Mouse (Mus musculus) kidney, embryonic 16.5 days (tissue): Measurements from ENCODE around the gene Fnip2. TPM values are rescaled to one million over a fixed set of nuclear protein-coding genes. Genes with fewer than 3 reads are reported as not detected.
"Not testable (repeated sequence)": the region's sequence is repeated elsewhere in the genome, so short reads cannot be mapped to it uniquely, and the experiment has no call there.

Experiments
- ATAC-seq: fragments of 200-750 bp; cut with Nextera tagmentation; 2 replicates; pipeline ENCODE4 v1.8.0; 2017; ENCODE audit warnings: moderate TSS enrichment; ENCODE audit not compliant: low FRiP score, low TSS enrichment
- H3K27ac ChIP-seq: fragments of 300-500 bp; sonication (generic); 2 replicates; pipeline ENCODE4 v1.5.1; 2014; ENCODE audit warnings: low read length
- H3K27me3 ChIP-seq: fragments of 300-500 bp; sonication (generic); 2 replicates; pipeline ENCODE4 v1.6.1; 2014; ENCODE audit warnings: low read length, control low read depth, mixed read lengths; ENCODE audit not compliant: insufficient read depth
- H3K36me3 ChIP-seq: fragments of 300-500 bp; sonication (generic); 2 replicates; pipeline ENCODE4 v1.6.1; 2014; ENCODE audit warnings: low read length, control low read depth, mixed read lengths; ENCODE audit not compliant: insufficient read depth
- H3K4me1 ChIP-seq: fragments of 300-500 bp; sonication (generic); 2 replicates; pipeline ENCODE4 v1.6.1; 2014; ENCODE audit warnings: low read length, control low read depth, mixed read lengths; ENCODE audit not compliant: insufficient read depth
- H3K4me2 ChIP-seq: fragments of 300-500 bp; sonication (generic); replicated peaks from 2 replicates; pipeline ENCODE4 v1.6.1; 2014; ENCODE audit warnings: low read depth, low read length
- H3K4me3 ChIP-seq: fragments of 300-500 bp; sonication (generic); 2 replicates; pipeline ENCODE4 v1.5.1; 2014; ENCODE audit warnings: mild to moderate bottlenecking, low read length
- H3K9ac ChIP-seq: fragments of 300-500 bp; sonication (generic); replicated peaks from 2 replicates; pipeline ENCODE4 v1.6.1; 2014; ENCODE audit warnings: low read length
- H3K9me3 ChIP-seq: fragments of 300-500 bp; sonication (generic); 2 replicates; pipeline ENCODE4 v1.6.1; 2016; ENCODE audit warnings: low read length, control low read depth
- WGBS: fragments of 180-500 bp; shearing (Covaris S2); extraction: QIAGEN DNeasy Blood & Tissue Kit; methylation state at CpG from one replicate; pipeline ENCODE4 v1.1.7; 2014; 5-methylcytosine and 5-hydroxymethylcytosine counted together
- polyA plus RNA-seq: library from polyadenylated mRNA; unstranded; fragments of >200 nt; fragmentation: Nextera tagmentation; extraction: Ambion mirVana; gene quantifications from 2 replicates; pipeline ENCODE4 v1.2.1, GENCODE M21; 2015

The Fnip2 gene
- polyA plus RNA-seq, 1 experiment from 2014 or later, result 3.2 TPM

DNA sequence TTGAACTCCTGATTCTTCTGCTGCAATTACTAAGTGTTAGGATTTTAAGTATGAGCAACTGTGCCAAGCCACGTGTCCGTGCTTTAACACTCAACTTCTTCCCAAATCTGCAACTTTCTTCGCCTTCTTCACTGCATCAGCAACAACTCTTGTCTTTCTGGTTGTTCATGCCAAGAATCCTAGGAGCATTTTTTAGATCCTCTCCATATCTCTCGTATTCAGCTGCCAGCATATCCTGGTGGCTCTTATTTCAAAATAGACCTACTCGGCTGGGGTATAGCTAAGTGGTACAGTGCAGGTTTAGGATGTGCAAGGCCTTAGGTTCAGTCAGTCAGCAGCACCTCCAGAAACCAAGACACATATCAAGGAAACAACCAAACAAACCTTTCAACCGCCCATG lies 10.0 kb upstream of the Fnip2 start:
- Histone ChIP-seq H3K9me3 (no peaks in the 10 kb centered on the region), H3K4me3 (no peak overlapping the region), H3K27ac (no peak overlapping the region), H3K27me3 (no peaks in the 10 kb centered on the region), H3K36me3 (no peaks in the 10 kb centered on the region), H3K4me2 (no peak overlapping the region), H3K4me1 (peaks cover 14% of the 10 kb centered on the region), H3K9ac (no peak overlapping the region)
- WGBS, result 88% methylated on average over 6 of the region's 6 CpGs
- no peak for ATAC-seq

DNA sequence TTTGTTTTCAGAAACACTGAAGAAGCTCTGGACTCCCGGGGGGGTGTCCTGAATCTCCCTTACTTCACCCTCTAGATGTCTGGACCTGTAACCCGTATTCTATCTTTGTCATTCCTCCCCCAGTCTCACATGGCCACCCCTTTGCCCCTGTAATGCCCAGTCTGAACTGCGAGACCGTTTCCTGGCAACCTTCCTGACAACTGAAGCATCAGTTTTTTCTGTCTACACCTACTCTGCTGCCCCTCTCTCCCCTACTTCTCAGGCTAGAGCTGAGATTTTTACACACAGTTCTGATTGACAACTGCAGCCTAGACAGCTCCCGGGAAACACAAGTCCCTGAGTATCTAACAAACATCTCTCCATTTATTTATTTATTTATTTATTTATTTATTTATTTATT lies 9.3 kb upstream of the Fnip2 start:
- no peak overlapping the region for H3K4me3 ChIP-seq
- peak overlapping the region; percentile 35 for H3K4me2 ChIP-seq
- no peaks in the 10 kb centered on the region for H3K36me3 ChIP-seq
- 12% methylated on average over 5 of the region's 5 CpGs for WGBS
- H3K4me1 ChIP-seq, result peaks cover 14% of the 10 kb centered on the region
- no peaks in the 10 kb centered on the region for H3K27me3 ChIP-seq
- H3K9me3 ChIP-seq, result no peaks in the 10 kb centered on the region
- H3K9ac ChIP-seq, result peak overlapping the region; percentile 31; the same call in 1 of the 2 replicates
- peak; percentile 72 for ATAC-seq
- 0 out of 2 replicates have a peak overlapping the region, but pooled peaks have one; percentile 18 for H3K27ac ChIP-seq

DNA sequence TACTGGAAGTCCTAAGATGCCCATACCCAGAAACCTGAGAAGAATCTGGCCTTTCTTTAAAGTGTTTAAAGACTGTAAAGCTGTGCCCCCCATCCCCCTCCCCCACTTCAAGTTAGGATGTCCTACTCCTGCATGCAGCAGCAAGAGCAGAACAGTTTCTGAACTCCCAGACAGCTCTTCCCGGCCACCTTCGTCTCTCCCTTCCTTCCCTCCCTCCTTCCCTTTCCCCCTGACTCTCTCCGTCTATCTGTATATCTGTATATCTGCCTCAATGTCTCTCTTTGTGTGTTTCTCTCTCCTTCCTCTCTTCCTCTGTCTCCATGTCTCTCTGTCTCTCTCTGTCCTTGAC lies 8.8 kb upstream of the Fnip2 start:
- Histone ChIP-seq H3K4me3 (peak overlapping the region; percentile 11; the same call in 1 of the 2 replicates), H3K4me1 (peaks cover 14% of the 10 kb centered on the region), H3K27me3 (no peaks in the 10 kb centered on the region), H3K36me3 (no peaks in the 10 kb centered on the region), H3K9ac (peak overlapping the region; percentile 31; the same call in 1 of the 2 replicates), H3K9me3 (no peaks in the 10 kb centered on the region), H3K27ac (0 out of 2 replicates have a peak overlapping the region, but pooled peaks have one; percentile 18), H3K4me2 (peak overlapping the region; percentile 35)
- WGBS, result 7% methylated on average over 3 of the region's 3 CpGs
- peak; percentile 39 for ATAC-seq

DNA sequence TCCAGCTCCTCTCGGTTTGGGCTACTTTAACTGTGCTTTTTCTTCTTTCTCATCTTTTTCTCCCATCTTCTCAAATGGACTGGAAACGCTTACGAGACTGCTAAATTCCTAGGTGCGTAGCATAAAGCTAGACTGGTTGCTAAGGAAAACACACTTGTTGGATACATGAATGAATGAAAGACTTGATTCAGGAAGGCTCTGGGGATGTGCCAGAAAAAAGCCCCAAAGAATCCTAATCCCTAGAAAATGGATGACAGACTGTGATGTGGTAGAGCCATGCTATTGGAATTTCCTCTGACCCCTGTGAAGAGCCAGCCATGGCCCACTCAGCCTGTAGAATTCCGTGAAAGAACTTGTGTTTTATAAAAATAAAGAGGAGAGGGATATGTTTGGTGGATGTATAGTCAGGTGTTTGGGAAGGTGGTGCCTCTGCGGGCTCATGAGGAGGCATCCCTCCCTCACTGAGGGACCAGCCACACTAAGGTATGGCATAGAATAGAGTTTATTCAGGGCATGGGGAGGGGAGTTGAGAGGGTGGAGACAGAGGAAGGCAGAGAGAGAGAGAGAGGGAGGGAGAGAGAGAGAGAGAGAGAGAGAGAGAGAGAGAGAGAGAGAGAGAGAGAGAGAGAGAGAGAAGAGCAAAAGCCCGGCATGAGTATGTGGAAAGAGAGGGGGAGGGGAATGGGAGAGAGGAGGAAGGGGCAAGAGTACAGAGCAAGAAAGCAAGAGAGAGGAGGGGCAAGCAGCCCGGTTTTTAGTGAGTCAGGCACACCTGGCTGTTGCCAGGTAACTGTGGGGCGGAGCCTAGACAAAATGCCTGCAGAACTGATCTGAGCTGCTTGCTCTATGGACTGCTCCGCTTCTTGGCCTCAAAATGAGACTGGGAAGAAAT lies 8.2 kb upstream of the Fnip2 start:
- H3K4me3 ChIP-seq, result peak overlapping the region; percentile 11; the same call in 1 of the 2 replicates
- peaks cover 14% of the 10 kb centered on the region for H3K4me1 ChIP-seq
- H3K27ac ChIP-seq, result no peak overlapping the region
- H3K4me2 ChIP-seq, result peak overlapping the region; percentile 35
- H3K9me3 ChIP-seq, result no peaks in the 10 kb centered on the region
- H3K9ac ChIP-seq, result no peak overlapping the region
- H3K36me3 ChIP-seq, result no peaks in the 10 kb centered on the region
- ATAC-seq, result peak; percentile 67
- 42% methylated on average over 10 of the region's 10 CpGs for WGBS
- H3K27me3 ChIP-seq, result no peaks in the 10 kb centered on the region

DNA sequence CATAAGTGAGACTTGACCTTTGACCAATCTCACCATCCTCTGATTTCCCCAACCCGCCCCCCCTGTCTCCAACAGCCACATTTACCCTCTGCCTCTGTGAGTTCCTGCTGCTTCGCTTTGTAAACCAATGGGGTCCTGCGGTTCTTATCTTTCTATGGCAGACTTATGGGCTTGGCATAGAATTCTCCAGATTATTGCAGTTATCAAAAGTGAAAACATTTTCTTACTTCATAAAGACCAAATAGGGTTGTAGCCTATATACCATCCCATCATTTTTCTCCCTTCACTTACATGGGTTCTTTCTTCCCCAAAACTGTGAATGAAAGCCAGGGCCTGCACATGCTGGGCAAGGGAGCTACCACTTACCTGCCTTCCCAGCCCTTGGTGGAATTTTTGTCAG lies 6.7 kb upstream of the Fnip2 start:
- no peaks in the 10 kb centered on the region for H3K36me3 ChIP-seq
- no peak overlapping the region for H3K27ac ChIP-seq
- no peak overlapping the region for H3K9ac ChIP-seq
- H3K4me1 ChIP-seq, result peaks cover 14% of the 10 kb centered on the region
- no peaks in the 10 kb centered on the region for H3K27me3 ChIP-seq
- ATAC-seq, result no peak
- WGBS, result 93% methylated on average over 3 of the region's 3 CpGs
- H3K9me3 ChIP-seq, result no peaks in the 10 kb centered on the region
- no peak overlapping the region for H3K4me2 ChIP-seq
- no peak overlapping the region for H3K4me3 ChIP-seq

DNA sequence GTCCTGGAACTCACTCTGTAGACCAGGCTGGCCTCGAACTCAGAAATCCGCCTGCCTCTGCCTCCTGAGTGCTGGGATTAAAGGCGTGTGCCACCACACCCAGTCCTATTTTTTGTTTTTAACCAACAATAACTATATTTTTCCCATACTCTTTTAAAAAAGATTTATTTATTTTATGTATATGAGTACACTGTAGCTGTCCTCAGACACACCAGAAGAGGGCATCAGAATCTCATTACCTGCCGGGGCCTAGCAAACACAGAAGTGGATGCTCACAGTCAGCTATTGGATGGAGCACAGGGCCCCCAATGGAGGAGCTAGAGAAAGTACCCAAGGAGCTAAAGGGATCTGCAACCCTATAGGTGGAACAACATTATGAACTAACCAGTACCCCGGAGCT lies 5.8 kb upstream of the Fnip2 start:
- H3K27me3 ChIP-seq, H3K36me3 ChIP-seq, H3K27ac ChIP-seq, H3K9me3 ChIP-seq, ATAC-seq, H3K4me2 ChIP-seq, H3K9ac ChIP-seq, H3K4me3 ChIP-seq: not testable (repeated sequence)
- H3K4me1 ChIP-seq, result peaks cover 14% of the 10 kb centered on the region
- 92% methylated on average over 5 of the region's 5 CpGs for WGBS

DNA sequence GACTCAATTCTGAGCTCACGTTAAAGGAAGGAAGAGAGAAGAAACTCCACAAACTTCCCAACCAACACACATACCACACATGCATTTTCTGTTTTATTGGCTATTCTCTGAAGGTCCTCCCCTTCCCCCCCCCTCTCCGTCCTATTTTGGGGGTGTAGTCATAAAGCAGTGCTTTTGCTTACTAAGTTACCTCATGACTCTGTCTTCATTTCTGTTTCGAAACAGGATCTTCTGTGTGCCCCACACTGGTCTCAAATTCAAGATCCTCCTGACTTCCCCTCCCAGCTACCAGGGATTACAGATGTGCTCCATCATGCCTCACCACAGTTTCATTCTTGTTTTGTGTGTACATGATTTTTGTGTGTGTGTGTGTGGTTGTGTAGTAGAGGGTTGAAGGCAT lies 4.8 kb upstream of the Fnip2 start:
- WGBS, result 59% methylated on average over 3 of the region's 3 CpGs
- no peak overlapping the region for H3K4me3 ChIP-seq
- ATAC-seq, result no peak
- no peak overlapping the region for H3K4me2 ChIP-seq
- no peaks in the 10 kb centered on the region for H3K36me3 ChIP-seq
- no peaks in the 10 kb centered on the region for H3K9me3 ChIP-seq
- H3K9ac ChIP-seq, result no peak overlapping the region
- peaks cover 10% of the 10 kb centered on the region; the same call in 1 of the 2 replicates for H3K4me1 ChIP-seq
- H3K27ac ChIP-seq, result no peak overlapping the region
- H3K27me3 ChIP-seq, result no peaks in the 10 kb centered on the region

DNA sequence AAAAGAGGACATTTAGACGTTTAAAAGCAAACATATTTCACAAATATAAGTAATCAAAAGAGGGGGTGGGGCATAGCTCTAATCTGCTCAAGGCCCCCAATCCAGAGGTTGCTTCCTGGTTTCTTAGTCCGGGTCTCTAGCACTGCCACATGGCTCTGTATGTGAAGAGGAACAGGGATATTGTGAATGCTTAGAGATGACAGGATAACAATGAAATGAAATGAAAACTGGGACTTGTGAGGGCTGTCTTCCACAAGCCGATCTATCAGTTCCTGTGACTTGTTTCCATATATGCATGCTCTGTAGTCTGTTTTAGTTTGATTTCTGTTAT lies 1.7 kb upstream of the Fnip2 start:
- no peak overlapping the region for H3K4me3 ChIP-seq
- no peak for ATAC-seq
- WGBS, result 84% methylated on average over 3 of the region's 3 CpGs

DNA sequence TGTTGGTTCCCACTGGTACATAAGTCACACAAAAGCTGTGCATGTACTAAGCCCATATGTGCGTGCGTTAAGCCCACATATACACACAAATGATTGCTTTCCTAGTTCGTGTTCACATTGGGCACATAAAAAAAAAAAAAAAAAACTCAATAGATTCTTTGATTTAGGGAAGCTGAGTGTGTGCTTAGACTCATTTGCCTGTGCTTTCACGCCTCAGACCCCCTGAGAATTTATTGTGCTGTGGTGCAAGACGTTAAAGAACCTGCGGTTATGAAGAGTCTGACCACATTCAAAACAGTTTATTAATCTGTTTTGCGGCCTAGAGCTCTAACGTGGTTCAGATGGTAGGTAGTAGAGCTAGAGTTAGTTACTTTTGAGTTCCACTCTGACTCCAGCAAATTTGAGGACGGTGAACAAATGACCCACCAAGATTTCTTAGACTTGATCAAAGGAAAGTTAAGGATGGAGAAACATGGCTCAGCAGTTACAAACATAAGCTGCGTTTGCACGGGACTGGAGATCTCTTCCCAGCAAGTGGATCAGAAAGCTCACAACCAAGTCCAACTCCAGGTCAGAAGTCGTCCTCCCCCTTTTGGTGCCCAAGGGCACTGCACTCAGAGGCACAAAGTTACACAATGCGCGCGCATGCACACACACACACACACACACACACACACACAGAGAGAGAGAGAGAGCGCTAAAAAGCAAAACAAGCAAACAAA lies 1.2 kb upstream of the Fnip2 start:
- 87% methylated on average over 16 of the region's 16 CpGs for WGBS
- Histone ChIP-seq H3K27ac (peak overlapping the region; percentile 87; the same call in 1 of the 2 replicates), H3K9me3 (no peaks in the 10 kb centered on the region), H3K9ac (peak overlapping the region; percentile 68; the same call in 1 of the 2 replicates), H3K36me3 (no peaks in the 10 kb centered on the region), H3K4me2 (peak overlapping the region; percentile 68), H3K4me3 (peak overlapping the region; percentile 81), H3K4me1 (peaks cover 11% of the 10 kb centered on the region), H3K27me3 (no peaks in the 10 kb centered on the region)
- ATAC-seq, result no peak

More for the DNA sequence above, 1.7 kb upstream of the Fnip2 start:
- Histone ChIP-seq H3K9ac (no peak overlapping the region), H3K36me3 (no peaks in the 10 kb centered on the region), H3K9me3 (no peaks in the 10 kb centered on the region), H3K4me2 (no peak overlapping the region), H3K27ac (no peak overlapping the region), H3K4me1 (peaks cover 11% of the 10 kb centered on the region), H3K27me3 (no peaks in the 10 kb centered on the region)
